Mouse (Mus musculus) ES-CJ7 (cell line): ENCODE data around the gene Csn1s2b.

Experiments
- DNase-seq: peaks from one replicate; pipeline ENCODE4 v3.0.0; 2011; ENCODE audit warnings: low read depth, low spot score

The Csn1s2b gene

DNA sequence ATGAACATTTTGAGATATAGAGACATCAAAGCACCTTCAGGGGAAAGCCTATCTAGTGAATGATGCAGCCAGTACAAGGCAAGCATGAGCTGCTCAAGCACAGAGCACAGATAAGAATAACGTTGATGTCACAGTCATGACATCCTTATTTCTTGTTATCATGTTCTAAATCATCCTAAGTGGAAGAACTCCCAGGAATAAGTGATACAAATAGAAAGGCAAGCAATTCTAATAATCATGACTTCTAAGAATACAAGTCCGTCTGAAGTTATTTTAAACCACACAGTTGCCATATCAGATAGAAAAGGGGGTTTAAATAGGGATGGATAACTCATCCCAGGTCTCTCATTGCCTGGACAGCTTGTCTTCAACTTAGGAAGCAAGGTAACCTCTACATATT is at the start of gene Csn1s2b:
Gene Csn1s2b, plus strand, starts transcription at position 301 of the 400 bp plus-strand sequence.
- no peak for DNase-seq

DNA sequence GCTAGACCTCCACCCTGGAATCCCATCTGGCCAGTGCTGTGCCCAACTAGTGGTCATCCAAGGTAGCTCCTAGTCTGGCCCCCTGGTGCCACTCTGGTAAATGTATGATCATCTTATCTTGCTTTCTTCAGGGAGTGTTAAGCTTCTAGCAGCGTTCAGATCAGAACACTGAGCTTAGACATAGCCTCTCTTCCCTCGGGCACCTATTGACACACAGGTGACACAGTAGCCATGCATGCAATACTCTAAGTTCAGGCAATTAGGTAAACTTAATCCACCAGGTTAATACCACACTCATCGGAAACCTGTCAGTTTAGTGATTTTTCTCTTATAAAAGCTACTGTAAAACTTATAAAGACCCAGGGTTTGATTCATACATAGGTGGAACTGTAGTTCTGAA is 43.3 kb upstream of the Csn1s2b start:
- DNase-seq: no peak

DNA sequence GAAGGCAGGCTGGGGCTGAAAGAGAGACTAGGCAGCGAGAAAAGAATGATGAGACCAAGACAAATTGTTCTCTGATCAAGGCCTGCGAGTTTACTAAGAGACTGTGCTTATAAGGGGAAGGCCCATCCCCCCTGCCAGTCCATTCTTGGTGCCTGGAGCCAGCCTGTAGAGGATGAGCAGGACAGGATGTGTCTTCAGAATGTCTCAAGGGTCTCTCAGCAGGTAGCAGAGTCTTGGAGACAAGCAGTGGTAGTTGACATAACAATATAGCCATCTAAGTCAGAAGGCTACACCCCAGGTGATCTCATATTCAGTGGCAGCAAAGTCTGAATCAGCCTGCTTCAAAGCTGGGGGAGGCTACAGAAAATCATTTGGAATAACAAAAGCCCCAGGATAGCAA is 35.7 kb upstream of the Csn1s2b start:
- peak; percentile 95 for DNase-seq

GRCm38 (mm10) chr5:87774267-87774666 is 33.6 kb upstream of the Csn1s2b start, which contains the start of gene Csn1s2a:
Csn1s2a (plus strand) TSS chr5:87774567.
- DNase-seq: no peak

DNA sequence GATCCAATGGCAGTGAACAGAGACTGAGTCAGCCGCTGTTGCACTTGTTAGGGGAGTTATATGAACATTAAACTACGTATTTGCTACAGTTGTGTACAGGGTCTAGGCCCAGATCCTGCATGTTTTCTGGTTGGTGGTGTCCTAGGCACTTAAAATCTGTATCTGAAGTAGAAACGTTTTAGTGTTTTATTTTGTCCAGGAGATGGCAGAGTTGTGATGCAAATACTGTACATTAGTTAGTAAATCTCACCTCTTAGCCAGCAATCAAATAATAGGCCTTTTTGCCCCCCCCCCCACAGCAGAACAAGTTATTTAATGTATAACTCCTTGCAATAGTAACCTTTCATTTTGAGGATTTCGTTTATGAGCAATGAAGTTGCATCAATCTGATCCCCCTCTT is 25.2 kb upstream of the Csn1s2b start:
- DNase-seq: peak; percentile 19

DNA sequence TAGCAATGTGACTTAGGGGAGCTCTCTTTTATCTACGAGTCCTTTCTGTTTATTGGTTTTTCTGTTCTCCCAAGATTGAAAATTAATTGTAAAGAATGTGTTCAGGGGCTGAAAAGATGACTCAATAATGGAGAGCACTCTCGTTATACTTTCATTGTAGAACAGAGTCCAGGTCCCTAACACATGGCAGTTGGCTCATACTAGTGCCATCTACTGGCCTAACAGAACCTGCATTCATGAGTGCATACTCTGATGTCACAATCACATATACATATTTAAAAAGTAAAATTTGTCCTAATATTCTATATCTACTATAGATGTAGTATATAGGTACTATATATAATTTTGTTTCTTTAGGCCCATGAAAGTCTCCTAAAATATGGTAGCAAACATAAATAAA is 1.4 kb downstream of the Csn1s2b start:
- DNase-seq: peak; percentile 19

DNA sequence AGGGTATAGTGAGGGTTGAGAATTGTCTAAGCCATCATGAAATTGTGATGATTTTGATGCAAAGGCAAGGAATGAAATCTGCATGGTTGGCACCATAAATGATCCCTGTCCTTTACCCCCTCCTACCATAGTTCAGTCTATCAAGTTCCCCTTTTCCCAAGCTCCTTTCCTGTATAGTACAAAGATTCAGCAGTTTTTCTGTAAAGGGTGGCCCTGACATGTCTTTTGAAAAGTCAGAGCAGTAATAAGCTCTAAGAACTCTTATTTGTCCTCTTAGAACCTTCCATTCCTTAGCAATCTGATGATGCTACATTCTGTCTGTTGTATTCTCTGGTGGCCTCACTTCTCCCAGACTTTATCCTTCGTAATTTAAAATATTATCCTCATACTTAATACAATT is 17.5 kb downstream of the Csn1s2b start, which contains the start of gene Prr27:
Gene Prr27, plus strand, starts transcription at position 301 of the 400 bp plus-strand sequence.
- no peak for DNase-seq

DNA sequence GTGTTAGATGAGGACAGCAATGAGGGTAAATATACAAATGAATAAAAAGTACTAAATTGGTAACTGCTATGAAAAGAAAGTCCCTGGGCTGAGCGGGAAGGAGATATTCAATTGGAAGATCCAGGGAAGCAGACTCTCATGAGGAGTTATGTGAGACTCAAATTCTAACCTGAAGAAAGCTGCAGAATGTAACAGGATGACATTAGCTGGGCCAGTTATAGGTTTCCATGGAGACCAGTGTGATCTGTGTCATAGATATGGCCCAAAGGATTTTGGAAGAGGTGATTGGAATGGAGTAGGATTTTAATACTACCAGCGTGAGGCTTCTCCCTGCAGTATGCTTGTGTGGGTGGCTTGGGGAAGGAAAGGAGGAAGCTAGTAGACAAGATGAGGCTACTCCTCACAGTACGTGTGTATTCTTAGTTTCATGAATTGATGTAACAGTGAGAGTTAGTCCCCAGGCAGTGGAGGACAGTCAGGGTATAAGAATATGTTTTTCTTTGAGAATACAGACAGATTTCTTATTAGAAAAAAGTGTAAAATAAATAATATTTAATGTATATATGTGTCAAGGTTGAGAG is 47.3 kb downstream of the Csn1s2b start:
- DNase-seq: no peak

- DNase-seq: no peak
These were observed 62.2 kb downstream of the Csn1s2b start for GRCm38 (mm10) chr5:87870084-87870483.

- peak; percentile 24 for DNase-seq
These were observed 63.5 kb downstream of the Csn1s2b start for GRCm38 (mm10) chr5:87871423-87871822.
